Mouse (Mus musculus) neutrophil, adult 5-6 weeks (primary cell): Measurements from ENCODE around the gene Cbfa2t3. TPM values are rescaled to one million over a fixed set of nuclear protein-coding genes. Genes with fewer than 3 reads are reported as not detected.
A peak's percentile ranks its signal among the peaks of the same experiment; 100 is the strongest.

Experiments used
- ATAC-seq: fragments of 151-379, 151-347 bp; 2 replicates; pipeline ENCODE4 v1.8.0; 2017; ENCODE audit warnings: mild to moderate bottlenecking, moderate TSS enrichment; ENCODE audit not compliant: insufficient number of reproducible peaks, poor library complexity, low FRiP score, severe bottlenecking; ENCODE audit errors: extremely low read depth
- total RNA-seq: library from RNA; stranded (forward); fragments of 200-1000 nt; gene quantifications from 2 replicates; pipeline ENCODE4 v1.2.3, GENCODE M21; 2017

The Cbfa2t3 gene
- total RNA-seq, 1 experiment from 2014 or later: 17.8 TPM

- no peak; the same call in 1 of the 2 replicates for ATAC-seq
Measured at GRCm38 (mm10) chr8:122719500-122720065, 20.7 kb upstream of the Cbfa2t3 start.

- ATAC-seq: no peak
Measured at GRCm38 (mm10) chr8:122718711-122719499, 20.0 kb upstream of the Cbfa2t3 start.

- no peak for ATAC-seq
Measured at GRCm38 (mm10) chr8:122717869-122718509, 19.1 kb upstream of the Cbfa2t3 start.

GRCm38 (mm10) chr8:122716566-122716965, 17.7 kb upstream of the Cbfa2t3 start:
- no peak for ATAC-seq

GRCm38 (mm10) chr8:122713157-122713518, 14.2 kb upstream of the Cbfa2t3 start:
- ATAC-seq: no peak

- no peak for ATAC-seq
Measured at GRCm38 (mm10) chr8:122712411-122713156, 13.7 kb upstream of the Cbfa2t3 start.

GRCm38 (mm10) chr8:122711891-122712365, 13.0 kb upstream of the Cbfa2t3 start:
- ATAC-seq: no peak

- no peak for ATAC-seq
Measured at GRCm38 (mm10) chr8:122711480-122711879, 12.6 kb upstream of the Cbfa2t3 start.

- no peak for ATAC-seq
Measured at GRCm38 (mm10) chr8:122709340-122710111, 10.6 kb upstream of the Cbfa2t3 start.

GRCm38 (mm10) chr8:122707184-122707583, 8.3 kb upstream of the Cbfa2t3 start:
- ATAC-seq: no peak

GRCm38 (mm10) chr8:122705901-122706561, 7.1 kb upstream of the Cbfa2t3 start:
- ATAC-seq: no peak

- ATAC-seq: no peak
Measured at GRCm38 (mm10) chr8:122704612-122705011, 5.7 kb upstream of the Cbfa2t3 start.

GRCm38 (mm10) chr8:122702957-122703356, 4.0 kb upstream of the Cbfa2t3 start:
- ATAC-seq: no peak

- ATAC-seq: peak; percentile 20
Measured at GRCm38 (mm10) chr8:122702301-122702941, 3.5 kb upstream of the Cbfa2t3 start.

- ATAC-seq: peak; percentile 34; the same call in 1 of the 2 replicates
Measured at GRCm38 (mm10) chr8:122701441-122702185, 2.7 kb upstream of the Cbfa2t3 start.

- ATAC-seq: peak; percentile 24
Measured at GRCm38 (mm10) chr8:122700628-122701027, 1.7 kb upstream of the Cbfa2t3 start.

- ATAC-seq: no peak
Measured at GRCm38 (mm10) chr8:122698254-122698768, 598 bp downstream of the Cbfa2t3 start.
